Mouse (Mus musculus) liver, embryonic 11.5 days (tissue): ENCODE measurements around the gene Gpr37l1. TPM values are rescaled to one million over a fixed set of nuclear protein-coding genes. Genes with fewer than 3 reads are reported as not detected.

Experiments
- polyA plus RNA-seq: library from polyadenylated mRNA; unstranded; fragments of >200 nt; fragmentation: Nextera tagmentation; extraction: Ambion mirVana; gene quantifications from 2 replicates; pipeline ENCODE4 v1.2.1, GENCODE M21; 2014

Gene Gpr37l1
- polyA plus RNA-seq, 1 experiment from 2014 or later, result not detected

Other genes starting within 250 kb of the Gpr37l1 start
- gene Ppp1r12b, start 211.7 kb downstream of the Gpr37l1 start, polyA plus RNA-seq, result 3.2 and 4.4 TPM in 2 replicates
- 55.7 and 60.0 TPM in 2 replicates for gene Ube2t, start 205.1 kb downstream of the Gpr37l1 start, polyA plus RNA-seq
- gene Lgr6, start 62.4 kb downstream of the Gpr37l1 start, polyA plus RNA-seq, result 0.48 and 0.70 TPM in 2 replicates
- 42.1 and 43.0 TPM in 2 replicates for gene Ptpn7, start 35.0 kb downstream of the Gpr37l1 start, polyA plus RNA-seq
- gene Arl8a, start 20.9 kb downstream of the Gpr37l1 start, polyA plus RNA-seq, result 25.0 and 28.7 TPM in 2 replicates
- gene Elf3, start 90.9 kb upstream of the Gpr37l1 start, polyA plus RNA-seq, result 2.0 and 2.4 TPM in 2 replicates
- gene Rnpep, start 116.4 kb upstream of the Gpr37l1 start, polyA plus RNA-seq, result 64.5 and 67.4 TPM in 2 replicates
- gene Timm17a, start 146.1 kb upstream of the Gpr37l1 start, polyA plus RNA-seq, result 258 and 269 TPM in 2 replicates
- gene Lmod1, start 157.1 kb upstream of the Gpr37l1 start, polyA plus RNA-seq, result 0.16 TPM in 2 replicates
- gene Shisa4, start 207.6 kb upstream of the Gpr37l1 start, polyA plus RNA-seq, result 9.3 and 10.1 TPM in 2 replicates